Mouse (Mus musculus) lung, postnatal 0 days (tissue): ENCODE data around the gene Gm28360.
"Not testable (repeated sequence)": the region's sequence is repeated elsewhere in the genome, so short reads cannot be mapped to it uniquely, and the experiment has no call there.

Source experiments
- CTCF ChIP-seq: IDR thresholded peaks from 2 replicates; pipeline ENCODE4 v1.5.1; 2016; ENCODE audit warnings: antibody characterized with exemption, mild to moderate bottlenecking
- EP300 ChIP-seq: IDR thresholded peaks from 2 replicates; pipeline ENCODE4 v1.6.1; 2016; ENCODE audit warnings: antibody characterized with exemption, mild to moderate bottlenecking, control low read depth

GRCm38 (mm10) chr1:117780833-117781232 is 49.0 kb upstream of the Gm28360 start, which contains the start of gene B020011L13Rik:
- not testable (repeated sequence) for TF ChIP-seq CTCF, EP300
